Mouse (Mus musculus): Measurements from ENCODE around the gene Rptor. TPM values are rescaled to one million over a fixed set of nuclear protein-coding genes. Genes with fewer than 3 reads are reported as not detected.

The Rptor gene
- polyA plus RNA-seq, 2 experiments: 3.7 to 5.8 TPM

DNA sequence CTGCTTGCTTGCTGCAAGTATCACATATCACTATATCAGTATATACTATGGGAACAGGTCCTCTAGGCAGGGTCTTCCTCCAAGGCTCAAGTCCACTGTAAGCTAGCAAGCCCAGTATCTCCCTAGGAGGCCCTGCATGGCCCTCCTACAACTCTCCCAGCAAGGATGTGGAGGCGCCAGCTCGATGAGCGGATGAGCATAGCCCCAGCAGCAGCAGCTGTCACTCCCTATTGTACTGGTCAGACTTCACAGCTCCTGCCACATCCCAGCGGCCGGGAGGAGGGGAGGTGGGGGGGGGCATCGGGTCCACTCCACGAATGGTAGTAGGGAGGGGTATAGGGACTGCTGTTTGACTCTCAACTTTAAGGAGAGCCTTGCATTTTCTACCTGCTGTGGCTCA is 200.2 kb downstream of the Rptor start:
- no peak overlapping the region for H3K27ac ChIP-seq

DNA sequence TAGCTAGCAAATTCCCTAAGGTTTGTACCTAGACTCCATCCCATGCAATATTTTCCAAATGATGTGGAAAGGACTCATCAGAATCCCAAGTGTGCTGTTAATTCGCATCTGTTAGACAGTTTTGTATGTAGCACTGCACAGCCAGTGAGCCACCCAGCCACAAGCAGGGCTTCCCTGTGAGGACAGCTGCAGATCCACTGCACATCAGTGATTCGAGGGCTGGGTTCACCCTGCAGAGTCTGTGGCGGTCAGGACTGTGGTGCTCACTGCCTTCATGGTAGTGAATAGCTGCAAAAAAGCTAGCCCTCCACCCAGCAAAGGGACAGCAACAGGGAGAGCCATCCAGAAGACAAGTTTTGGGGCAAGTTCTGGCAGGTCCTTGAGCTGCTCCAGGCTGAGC is 201.7 kb downstream of the Rptor start:
- Histone ChIP-seq H3K27ac (no peak overlapping the region), H3K4me3 (ENCODE audit: insufficient read depth in 1 of 2, low read depth in 2 of 2, low read length in 2 of 2) (no peak overlapping the region), H3K9me3 (ENCODE audit: control insufficient read depth, low read length) (no peaks in the 10 kb centered on the region), H3K27me3 (ENCODE audit: control insufficient read depth, insufficient read depth, low read length) (no peaks in the 10 kb centered on the region), H3K9ac (replicated peaks) (no peak overlapping the region), H3K4me1 (replicated peaks; ENCODE audit: control insufficient read depth in 2 of 2, insufficient read depth in 2 of 2, low read length in 1 of 2) (no peaks in the 10 kb centered on the region), H3K4me2 (ENCODE audit: low read depth) (no peak overlapping the region), H3K36me3 (replicated peaks; ENCODE audit: control insufficient read depth, insufficient read depth, low read depth) (no peaks in the 10 kb centered on the region; the same call in 1 of the 2 replicates)
- ATAC-seq (ENCODE audit: insufficient read depth) (no peak), DNase-seq (ENCODE audit: low read depth in 3 of 3, low spot score in 3 of 3) (no peak)
- WGBS (ENCODE audit: insufficient replicate concordance): 83% methylated on average over 3 of the region's 3 CpGs
- TF ChIP-seq EP300 (IDR thresholded peaks at IDR 0.05; ENCODE audit: low read depth) (no peak), CTCF (IDR thresholded peaks at IDR 0.05; ENCODE audit: low read depth) (no peak)

More for the DNA sequence above, 200.2 kb downstream of the Rptor start:
- no peaks in the 10 kb centered on the region for H3K9me3 ChIP-seq (ENCODE audit: control insufficient read depth, low read length)
- no peaks in the 10 kb centered on the region for H3K27me3 ChIP-seq (ENCODE audit: control insufficient read depth, insufficient read depth, low read length)
- WGBS (ENCODE audit: insufficient replicate concordance): 72% methylated on average over 7 of the region's 7 CpGs
- H3K4me3 ChIP-seq (ENCODE audit: insufficient read depth in 1 of 2, low read depth in 2 of 2, low read length in 2 of 2): no peak overlapping the region
- no peak overlapping the region for H3K4me2 ChIP-seq (ENCODE audit: low read depth)
- H3K9ac ChIP-seq (replicated peaks): no peak overlapping the region
- H3K4me1 ChIP-seq (replicated peaks; ENCODE audit: control insufficient read depth in 2 of 2, insufficient read depth in 2 of 2, low read length in 1 of 2): no peaks in the 10 kb centered on the region
- no peaks in the 10 kb centered on the region; the same call in 1 of the 2 replicates for H3K36me3 ChIP-seq (replicated peaks; ENCODE audit: control insufficient read depth, insufficient read depth, low read depth)
- DNase-seq (ENCODE audit: low read depth in 3 of 3, low spot score in 3 of 3) (no peak), ATAC-seq (ENCODE audit: insufficient read depth) (no peak)
- no peak for TF ChIP-seq EP300 (IDR thresholded peaks at IDR 0.05; ENCODE audit: low read depth)
- no peak for TF ChIP-seq CTCF (IDR thresholded peaks at IDR 0.05; ENCODE audit: low read depth)

DNA sequence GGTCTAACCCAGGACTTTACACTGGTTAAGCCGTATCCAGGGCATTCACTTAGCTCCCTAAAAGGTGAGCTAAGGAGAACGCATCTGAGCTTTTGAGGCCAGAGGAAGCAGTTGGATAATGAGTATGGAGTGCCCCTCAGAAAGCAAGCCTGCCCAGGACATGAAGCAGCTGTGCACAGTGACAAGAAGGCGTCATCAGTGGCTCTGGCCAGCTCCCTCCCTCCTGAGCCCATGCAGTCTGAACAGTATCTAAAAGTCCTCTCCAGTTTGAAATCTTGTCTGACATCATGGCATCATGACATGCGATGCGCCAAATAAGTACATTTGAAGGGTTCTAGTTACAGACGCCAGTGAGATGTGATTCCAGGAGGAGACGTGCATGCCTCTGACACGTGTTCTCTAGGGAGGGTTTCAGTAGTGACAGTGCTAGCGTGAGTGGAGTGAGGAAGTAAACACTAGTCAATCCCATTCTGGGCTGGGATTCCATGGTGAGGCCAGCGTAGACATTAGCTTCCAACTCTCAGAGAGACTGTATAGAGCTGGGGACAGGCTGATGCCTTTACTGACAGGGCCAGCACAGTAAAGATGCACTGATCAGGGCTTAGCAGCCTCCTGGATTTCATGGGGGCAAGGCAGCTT is 202.5 kb downstream of the Rptor start:
- Histone ChIP-seq H3K36me3 (replicated peaks; ENCODE audit: control insufficient read depth, insufficient read depth, low read depth) (no peaks in the 10 kb centered on the region; the same call in 1 of the 2 replicates), H3K27me3 (ENCODE audit: control insufficient read depth, insufficient read depth, low read length) (no peaks in the 10 kb centered on the region), H3K4me2 (ENCODE audit: low read depth) (no peak overlapping the region), H3K9ac (replicated peaks) (no peak overlapping the region), H3K4me3 (ENCODE audit: insufficient read depth in 1 of 2, low read depth in 2 of 2, low read length in 2 of 2) (no peak overlapping the region), H3K27ac (no peak overlapping the region), H3K9me3 (ENCODE audit: control insufficient read depth, low read length) (no peaks in the 10 kb centered on the region), H3K4me1 (replicated peaks; ENCODE audit: control insufficient read depth in 2 of 2, insufficient read depth in 2 of 2, low read length in 1 of 2) (no peaks in the 10 kb centered on the region)
- ATAC-seq (ENCODE audit: insufficient read depth): no peak
- TF ChIP-seq CTCF (IDR thresholded peaks at IDR 0.05; ENCODE audit: low read depth) (no peak), EP300 (IDR thresholded peaks at IDR 0.05; ENCODE audit: low read depth) (no peak)
- DNase-seq (ENCODE audit: low read depth in 3 of 3, low spot score in 3 of 3): no peak
- WGBS (ENCODE audit: insufficient replicate concordance): 79% methylated on average over 10 of the region's 10 CpGs

DNA sequence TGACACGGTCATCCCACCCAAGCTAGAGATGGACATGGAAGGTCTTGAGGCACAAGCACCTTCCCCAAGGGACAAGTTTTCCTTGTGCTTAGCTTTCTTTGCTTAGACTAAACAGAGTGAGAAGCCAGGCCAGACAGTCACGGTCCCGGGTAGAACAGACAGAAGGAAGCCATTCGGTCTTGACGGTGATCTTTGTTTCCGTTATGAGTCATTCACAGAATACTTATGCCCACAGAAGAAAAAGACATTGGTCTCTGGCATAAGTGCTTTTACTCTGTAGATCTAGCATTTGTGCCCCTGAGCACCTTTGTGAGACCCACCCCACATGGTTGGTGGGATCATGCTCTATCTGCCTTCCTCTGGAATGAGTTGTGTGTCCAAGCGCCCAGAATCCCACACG is 203.8 kb downstream of the Rptor start:
- H3K9ac ChIP-seq (replicated peaks): no peak overlapping the region
- H3K4me1 ChIP-seq (replicated peaks; ENCODE audit: control insufficient read depth in 2 of 2, insufficient read depth in 2 of 2, low read length in 1 of 2): no peaks in the 10 kb centered on the region
- TF ChIP-seq EP300 (IDR thresholded peaks at IDR 0.05; ENCODE audit: low read depth) (no peak), CTCF (IDR thresholded peaks at IDR 0.05; ENCODE audit: low read depth) (no peak)
- no peak overlapping the region for H3K27ac ChIP-seq
- no peaks in the 10 kb centered on the region for H3K9me3 ChIP-seq (ENCODE audit: control insufficient read depth, low read length)
- H3K4me2 ChIP-seq (ENCODE audit: low read depth): no peak overlapping the region
- no peak overlapping the region for H3K4me3 ChIP-seq (ENCODE audit: insufficient read depth in 1 of 2, low read depth in 2 of 2, low read length in 2 of 2)
- no peaks in the 10 kb centered on the region for H3K27me3 ChIP-seq (ENCODE audit: control insufficient read depth, insufficient read depth, low read length)
- DNase-seq (ENCODE audit: low read depth in 3 of 3, low spot score in 3 of 3) (no peak), ATAC-seq (ENCODE audit: insufficient read depth) (no peak)
- H3K36me3 ChIP-seq (replicated peaks; ENCODE audit: control insufficient read depth, insufficient read depth, low read depth): no peaks in the 10 kb centered on the region; the same call in 1 of the 2 replicates
- 68% methylated on average over 8 of the region's 8 CpGs for WGBS (ENCODE audit: insufficient replicate concordance)

DNA sequence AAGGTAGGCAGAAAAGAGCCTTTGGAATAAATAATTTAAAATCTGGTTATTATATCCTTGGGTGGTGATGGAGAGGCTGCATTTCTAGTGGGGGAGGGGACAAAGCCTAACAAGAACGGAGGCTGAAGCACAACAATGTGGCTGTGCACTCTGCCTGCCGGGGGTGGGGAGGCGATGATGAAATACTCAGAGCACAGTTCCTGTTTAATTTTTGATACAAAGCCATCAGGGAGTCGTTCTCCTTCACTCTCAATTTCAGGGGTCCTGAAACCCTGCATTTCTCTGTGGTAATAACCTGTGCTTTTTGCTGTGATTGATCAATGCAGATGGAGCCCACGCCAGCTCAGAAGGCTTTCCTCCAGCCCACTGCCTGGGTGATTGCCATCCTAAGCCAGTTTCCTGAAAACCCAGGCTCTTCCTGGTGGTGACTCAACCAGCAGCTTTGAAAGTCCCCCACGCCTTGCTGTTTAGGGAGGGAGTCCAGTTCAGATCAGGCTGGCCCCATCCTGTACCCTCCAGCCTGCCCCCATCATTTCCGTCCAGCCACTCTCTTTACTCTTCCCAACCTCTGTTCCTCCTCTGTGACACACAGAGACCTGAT is 204.8 kb downstream of the Rptor start:
- DNase-seq (ENCODE audit: low read depth in 3 of 3, low spot score in 3 of 3) (no peak), ATAC-seq (ENCODE audit: insufficient read depth) (no peak)
- Histone ChIP-seq H3K4me1 (replicated peaks; ENCODE audit: control insufficient read depth in 2 of 2, insufficient read depth in 2 of 2, low read length in 1 of 2) (no peaks in the 10 kb centered on the region), H3K9me3 (ENCODE audit: control insufficient read depth, low read length) (no peaks in the 10 kb centered on the region), H3K4me2 (ENCODE audit: low read depth) (no peak overlapping the region), H3K4me3 (ENCODE audit: insufficient read depth in 1 of 2, low read depth in 2 of 2, low read length in 2 of 2) (no peak overlapping the region), H3K36me3 (replicated peaks; ENCODE audit: control insufficient read depth, insufficient read depth, low read depth) (no peaks in the 10 kb centered on the region; the same call in 1 of the 2 replicates), H3K9ac (replicated peaks) (no peak overlapping the region), H3K27me3 (ENCODE audit: control insufficient read depth, insufficient read depth, low read length) (no peaks in the 10 kb centered on the region), H3K27ac (no peak overlapping the region)
- TF ChIP-seq EP300 (IDR thresholded peaks at IDR 0.05; ENCODE audit: low read depth) (no peak), CTCF (IDR thresholded peaks at IDR 0.05; ENCODE audit: low read depth) (no peak)
- WGBS (ENCODE audit: insufficient replicate concordance): 59% methylated on average over 7 of the region's 7 CpGs
